Mouse (Mus musculus): ENCODE results near the gene 1810062G17Rik. TPM values are rescaled to one million over a fixed set of nuclear protein-coding genes. Genes with fewer than 3 reads are reported as not detected.

1810062G17Rik gene
- total RNA-seq, 2 experiments from 2014 or later = not detected

GRCm38 (mm10) chr3:36476261-36477155 lies 771 bp downstream of the 1810062G17Rik start:
- DNase-seq (ENCODE audit: low spot score in 2 of 2) = no peak

DNA sequence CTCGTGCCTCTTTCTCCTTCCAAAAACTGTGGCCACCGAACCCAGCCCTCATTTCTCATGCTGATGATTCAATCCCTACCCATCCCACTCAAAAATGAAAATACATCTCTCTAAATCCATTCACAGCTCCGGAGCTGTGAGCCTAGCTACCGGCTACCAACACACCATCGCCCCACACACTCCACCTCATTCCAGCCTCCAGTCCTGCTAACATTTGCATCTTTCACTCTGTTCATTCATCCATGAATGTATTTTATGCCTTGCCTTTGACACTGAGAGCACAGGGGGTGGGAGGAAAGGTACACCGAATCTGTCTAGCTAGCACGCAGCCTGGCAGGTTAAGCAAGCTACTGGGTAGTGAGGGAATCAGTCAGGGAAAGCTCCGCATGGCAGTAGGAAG lies 3.0 kb downstream of the 1810062G17Rik start:
- DNase-seq (ENCODE audit: low spot score in 2 of 2) = peak; percentile 44 to 57

DNA sequence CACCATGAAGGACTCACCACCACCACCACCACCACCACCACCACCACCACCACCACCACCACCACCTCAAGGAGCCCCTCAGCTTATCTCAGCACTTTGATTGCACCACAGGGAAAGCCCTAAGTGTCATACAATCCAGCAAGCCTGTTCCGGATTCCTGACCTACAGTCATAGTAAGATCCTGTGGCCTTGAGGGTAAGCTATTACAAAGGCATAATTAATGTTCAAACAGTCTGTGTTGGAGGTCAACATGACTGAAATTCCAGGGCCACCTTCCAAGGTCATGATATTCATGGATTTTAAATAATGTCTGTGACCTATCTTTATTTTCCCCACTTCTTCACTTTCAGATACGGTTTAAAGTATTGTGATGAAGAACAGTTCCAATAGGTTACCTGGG lies 4.7 kb downstream of the 1810062G17Rik start:
- DNase-seq (ENCODE audit: low spot score in 2 of 2) = no peak

DNA sequence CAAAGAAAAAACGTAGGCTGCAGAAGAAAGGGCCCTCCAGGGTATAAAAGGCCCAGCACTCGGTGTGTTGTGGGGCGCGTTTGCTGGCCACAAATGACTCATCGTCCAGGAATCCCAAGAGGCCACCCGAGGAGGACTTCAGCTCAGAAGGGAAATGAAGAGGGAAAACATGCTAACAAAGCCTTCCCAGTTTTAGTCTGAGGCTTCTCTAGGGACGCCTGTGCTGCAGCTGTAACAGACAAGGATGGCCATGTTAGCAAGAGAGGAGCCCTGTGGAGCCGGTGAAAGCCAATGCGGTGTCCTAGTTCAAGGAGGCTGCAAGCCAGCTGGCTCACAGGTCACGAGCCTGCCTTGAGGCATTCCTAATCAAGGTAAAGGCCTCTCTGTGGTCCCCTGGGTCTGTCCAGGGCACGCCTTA lies 6.0 kb downstream of the 1810062G17Rik start:
- peak; percentile 19 to 25 for DNase-seq (ENCODE audit: low spot score in 2 of 2)

DNA sequence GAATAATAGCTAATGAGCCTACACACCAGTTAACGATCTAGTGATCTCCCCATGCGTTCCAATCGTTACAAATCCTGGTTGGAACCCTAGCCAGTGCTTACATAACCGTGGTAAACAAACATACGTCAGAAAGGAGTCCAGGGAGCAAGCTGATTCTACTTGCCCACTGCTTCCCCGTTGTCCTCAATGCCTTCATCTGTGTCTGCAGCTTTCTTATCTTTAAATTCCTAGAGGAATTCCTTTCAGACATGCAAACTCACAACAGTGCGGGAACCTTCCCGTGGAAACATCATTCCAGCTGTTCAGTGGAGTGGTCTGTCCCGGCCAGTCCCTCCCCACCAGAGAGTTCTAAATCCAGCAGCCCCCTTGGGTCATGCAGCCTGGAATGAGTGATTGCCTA lies 7.2 kb downstream of the 1810062G17Rik start:
- no peak for DNase-seq (ENCODE audit: low spot score in 2 of 2)

DNA sequence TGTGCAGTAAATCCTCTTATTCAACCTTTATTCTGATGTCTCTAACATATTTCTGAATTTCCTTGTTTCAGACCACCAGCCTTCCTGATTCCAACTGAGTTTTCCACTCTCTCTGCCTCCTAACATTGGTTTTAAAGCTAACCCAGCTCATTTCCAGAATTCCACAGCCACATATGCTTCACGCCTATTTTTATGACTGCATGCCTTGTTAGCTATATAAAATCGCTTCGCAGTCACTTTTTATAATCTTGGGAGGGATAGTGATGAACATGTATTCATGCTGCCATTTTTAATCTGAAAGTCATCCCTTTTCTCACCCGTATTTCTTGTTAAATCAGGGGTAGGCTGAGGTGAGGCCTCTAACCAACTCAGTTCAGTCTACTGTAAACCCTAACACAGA lies 8.6 kb downstream of the 1810062G17Rik start:
- DNase-seq (ENCODE audit: low spot score in 2 of 2) = no peak

GRCm38 (mm10) chr3:36486176-36486575 lies 10.4 kb downstream of the 1810062G17Rik start:
- DNase-seq (ENCODE audit: low spot score in 2 of 2) = no peak

DNA sequence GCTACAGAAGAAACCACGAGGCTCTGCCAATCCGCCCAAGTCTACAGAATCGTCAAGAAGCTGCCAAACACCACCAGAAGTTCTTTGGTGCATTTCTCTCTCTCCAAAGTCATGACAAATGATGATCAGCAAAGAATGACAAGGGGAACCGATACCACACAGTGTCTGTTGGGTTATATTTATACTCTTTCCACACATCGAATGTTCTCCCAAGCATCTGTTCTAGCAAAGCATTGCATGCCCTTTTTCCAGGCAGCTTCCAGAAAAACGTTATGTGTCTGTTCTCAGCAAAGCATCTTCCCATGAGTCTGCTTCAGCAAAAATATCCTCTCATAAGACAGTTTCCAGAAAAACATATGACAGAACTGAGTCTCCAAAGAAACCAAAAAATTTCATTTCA lies 11.1 kb downstream of the 1810062G17Rik start:
- no peak for DNase-seq (ENCODE audit: low spot score in 2 of 2)

GRCm38 (mm10) chr3:36488367-36488766 lies 12.6 kb downstream of the 1810062G17Rik start:
- no peak for DNase-seq (ENCODE audit: low spot score in 2 of 2)

DNA sequence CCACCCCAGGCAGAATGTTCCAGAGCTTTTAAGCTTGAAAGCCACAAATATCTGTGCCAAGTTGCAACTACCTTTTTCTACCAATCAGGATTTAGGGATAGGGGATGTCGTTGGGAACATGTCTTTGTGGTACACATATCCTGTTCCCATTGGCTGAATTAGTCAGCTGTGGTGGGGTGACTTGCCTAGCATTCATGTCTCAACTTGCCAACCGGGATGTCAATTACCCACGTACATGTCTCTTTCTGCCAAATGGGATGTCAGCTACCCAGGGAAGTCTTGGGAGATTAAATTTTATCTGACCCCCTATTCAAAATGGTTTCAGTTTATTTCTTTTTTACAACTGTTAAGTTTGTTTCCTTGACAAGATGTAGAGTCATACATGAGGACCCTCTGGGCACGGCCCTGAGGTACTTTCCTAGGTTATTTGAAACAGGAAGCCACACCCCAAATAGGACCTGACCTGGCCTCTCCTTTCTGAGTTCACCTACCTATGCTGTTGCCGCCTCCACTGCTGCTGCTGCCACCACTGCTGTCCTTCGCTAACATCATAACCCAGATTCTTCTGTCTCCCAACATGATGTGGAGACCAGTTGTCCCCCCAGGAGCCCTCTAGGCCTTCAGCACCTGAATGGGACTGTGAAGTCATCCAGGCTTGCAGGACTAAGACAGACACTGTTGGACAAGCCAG lies 13.3 kb downstream of the 1810062G17Rik start:
- DNase-seq (ENCODE audit: low spot score in 2 of 2) = no peak

GRCm38 (mm10) chr3:36489590-36489910 lies 13.8 kb downstream of the 1810062G17Rik start:
- DNase-seq (ENCODE audit: low spot score in 2 of 2) = no peak

- no peak for DNase-seq (ENCODE audit: low spot score in 2 of 2)
Observed at GRCm38 (mm10) chr3:36491535-36491934, 15.8 kb downstream of the 1810062G17Rik start.

DNA sequence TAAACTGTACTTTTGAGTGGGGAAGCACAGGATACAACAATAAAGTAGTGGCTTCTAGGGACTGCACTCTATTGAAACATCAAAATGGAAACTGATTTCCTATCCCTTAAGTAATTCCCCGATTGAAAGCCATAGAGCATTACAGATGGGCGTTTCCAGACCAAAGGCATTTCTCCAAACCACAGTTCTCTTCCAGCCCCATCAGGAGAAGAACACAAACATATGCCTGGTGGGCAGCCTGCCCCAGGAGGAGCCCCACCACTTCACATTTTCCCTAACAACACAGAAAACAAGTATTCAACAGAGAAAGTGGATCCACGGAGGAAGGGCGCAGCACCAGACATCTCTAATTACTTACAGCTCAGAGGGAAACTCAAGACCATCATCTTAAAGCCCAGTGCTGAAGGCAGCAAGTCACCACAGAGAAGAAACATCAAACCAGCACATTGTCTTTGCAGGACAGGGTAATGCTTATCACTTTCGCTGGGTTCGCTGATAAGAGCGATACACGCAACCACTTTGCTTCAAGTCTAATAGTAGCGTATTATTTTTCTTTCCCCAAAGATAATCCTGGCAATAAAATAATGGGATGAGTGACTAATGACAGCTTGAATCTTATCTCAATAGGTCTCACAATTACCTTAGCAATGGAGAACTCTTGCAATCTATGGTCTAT lies 17.1 kb downstream of the 1810062G17Rik start:
- no peak for DNase-seq (ENCODE audit: low spot score in 2 of 2)

DNA sequence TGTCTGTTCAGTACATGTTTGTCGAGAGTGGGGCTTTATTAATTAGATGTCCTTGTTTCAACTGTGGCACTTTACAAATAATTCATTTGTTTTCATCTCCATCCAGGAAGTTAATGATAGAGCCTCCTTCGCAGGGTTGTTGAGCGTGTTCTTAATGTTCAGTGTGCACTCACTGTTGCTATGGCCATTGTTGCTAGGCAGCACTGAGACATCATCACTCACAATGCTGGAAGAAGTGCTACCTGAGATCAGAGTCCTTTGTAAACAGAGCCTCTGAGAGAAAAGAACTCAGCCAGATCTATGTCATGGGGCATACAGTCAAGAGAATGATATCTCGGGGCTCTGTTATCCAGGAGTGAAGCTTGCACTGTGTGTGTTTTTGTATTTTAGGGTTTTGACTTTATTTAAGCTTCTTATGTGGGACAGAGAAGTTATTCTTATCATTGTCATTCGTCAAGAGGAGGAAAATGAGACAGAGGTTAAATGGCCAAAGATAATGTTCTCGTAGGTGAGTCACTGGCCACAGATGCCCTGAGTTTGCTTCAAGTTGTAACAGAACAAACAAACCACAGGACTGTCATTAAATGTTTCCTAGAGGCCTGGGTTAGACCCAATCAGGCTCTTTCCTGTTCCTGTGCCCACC lies 18.0 kb downstream of the 1810062G17Rik start:
- DNase-seq (ENCODE audit: low spot score in 2 of 2) = no peak

GRCm38 (mm10) chr3:36494613-36495012 lies 18.9 kb downstream of the 1810062G17Rik start:
- no peak for DNase-seq (ENCODE audit: low spot score in 2 of 2)

GRCm38 (mm10) chr3:36495436-36495835 lies 19.7 kb downstream of the 1810062G17Rik start:
- DNase-seq (ENCODE audit: low spot score in 2 of 2) = peak; percentile 88 to 96

DNA sequence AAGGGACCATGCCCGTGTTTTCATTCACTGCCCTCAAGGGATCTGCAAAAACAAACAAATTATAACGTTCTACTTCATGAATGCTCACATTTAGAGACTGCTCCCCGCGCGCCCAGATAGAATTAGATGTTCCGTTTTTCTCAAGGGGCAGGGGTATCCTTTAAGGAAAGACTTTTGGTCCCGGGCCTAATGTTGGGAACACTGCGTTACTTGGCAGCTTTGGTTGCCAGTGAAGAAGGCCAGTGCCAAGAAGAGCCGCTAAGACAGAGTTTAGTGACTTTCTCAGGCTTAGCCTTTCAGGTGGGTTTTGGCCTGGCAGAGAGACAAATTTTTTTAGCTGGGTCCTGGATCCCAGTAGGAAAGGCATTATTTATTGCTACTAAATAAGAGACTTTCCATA lies 20.5 kb downstream of the 1810062G17Rik start:
- DNase-seq (ENCODE audit: low spot score in 2 of 2) = no peak

DNA sequence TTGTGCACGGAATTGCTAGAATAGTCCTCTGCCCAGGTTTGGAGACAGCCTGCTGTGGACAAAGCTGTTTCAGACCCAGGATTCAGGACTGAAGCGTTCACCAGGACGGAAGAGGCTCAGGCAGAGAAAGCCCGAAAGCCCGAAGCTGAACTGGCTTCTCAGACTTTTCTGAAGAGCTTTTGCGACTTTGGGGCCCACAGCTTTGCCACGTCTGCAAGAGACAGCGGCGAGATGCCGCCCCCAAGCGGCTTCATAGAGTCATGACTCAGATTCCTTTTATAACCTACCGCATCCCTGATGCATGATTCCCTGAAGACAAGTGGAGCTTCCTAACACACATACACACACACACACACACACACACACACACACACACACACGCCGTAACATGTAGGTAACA lies 21.0 kb downstream of the 1810062G17Rik start:
- peak; percentile 79 to 85 for DNase-seq (ENCODE audit: low spot score in 2 of 2)

GRCm38 (mm10) chr3:36498224-36498623 lies 22.5 kb downstream of the 1810062G17Rik start:
- no peak for DNase-seq (ENCODE audit: low spot score in 2 of 2)

GRCm38 (mm10) chr3:36499418-36499817 lies 23.7 kb downstream of the 1810062G17Rik start:
- no peak for DNase-seq (ENCODE audit: low spot score in 2 of 2)

GRCm38 (mm10) chr3:36500976-36501375 lies 25.2 kb downstream of the 1810062G17Rik start:
- no peak for DNase-seq (ENCODE audit: low spot score in 2 of 2)

Data from left cerebral cortex, adult 18-20 months (tissue).